8 mouse cellular contexts compared by ENCODE assay signal in genomic region chr2:85246506-85247082, GRCm38 (mm10). TPM values are rescaled to one million over a fixed set of nuclear protein-coding genes. Genes with fewer than 3 reads are reported as not detected.
A peak's percentile ranks its signal among the peaks of the same experiment; 100 is the strongest.
DNase-seq lines count a peak whose midpoint lies in the region; ATAC-seq lines count a peak whose summit lies in the region.

No protein-coding gene starts in this region.

- H3K27me3 ChIP-seq in hindbrain, embryonic 16.5 days (replicated peaks; ENCODE audit: control insufficient read depth, insufficient read depth, low read length): no peaks in the 10 kb centered on the region

- H3K27ac ChIP-seq in hindbrain, embryonic 16.5 days (ENCODE audit: low read depth, low read length): no peak overlapping the region

- H3K36me3 ChIP-seq in hindbrain, embryonic 16.5 days (ENCODE audit: control insufficient read depth, insufficient read depth, low read length): no peaks in the 10 kb centered on the region

- H3K4me3 ChIP-seq in hindbrain, embryonic 16.5 days (ENCODE audit: low read length): no peak overlapping the region

- H3K9ac ChIP-seq in hindbrain, embryonic 16.5 days (ENCODE audit: low read depth, low read length): no peak overlapping the region

- H3K9me3 ChIP-seq in hindbrain, embryonic 16.5 days (ENCODE audit: control insufficient read depth, low read length): no peaks in the 10 kb centered on the region

- H3K4me1 ChIP-seq in hindbrain, embryonic 16.5 days (ENCODE audit: control insufficient read depth, insufficient read depth, low read depth, low read length): no peaks in the 10 kb centered on the region

- 5% methylated on average over 4 of the region's 4 CpGs for whole genome bisulfite sequencing in hindbrain, embryonic 16.5 days

- H3K4me2 ChIP-seq in hindbrain, embryonic 16.5 days (ENCODE audit: low read length): no peak overlapping the region

- ATAC-seq in hindbrain, embryonic 16.5 days: peak; percentile 86

- DNase-seq in NIH3T3 (ENCODE audit: low read depth): peak; percentile 84
- peak; percentile 42 for DNase-seq in cerebellum, adult 9-11 months
- DNase-seq in frontal cortex, postnatal 25 days (ENCODE audit: low spot score in 2 of 2): peak; percentile 78 to 80
- DNase-seq in left cerebral cortex, adult 11 months (ENCODE audit: low spot score): peak; percentile 51
- DNase-seq in mesoderm, embryonic 11.5 days (ENCODE audit: low read depth, low spot score): peak; percentile 73
- DNase-seq in right cerebral cortex, postnatal 36 days (ENCODE audit: low spot score in 2 of 2): peak; percentile 54 to 67
- peak; percentile 68 to 80 for DNase-seq in urinary bladder, postnatal 4 days (ENCODE audit: low spot score in 2 of 2)

RNA-seq across cellular contexts. Expression of gene Lrrc55, which starts 49.6 kb away (rescaled TPM):
- polyA plus RNA-seq in hindbrain, embryonic 16.5 days (2015; fragmentation: Nextera tagmentation; extraction: Ambion mirVana): 12.7 and 13.2 TPM in 2 replicates
